Mouse (Mus musculus): ENCODE data around the gene Gm29797.

Gene Gm29797

DNA sequence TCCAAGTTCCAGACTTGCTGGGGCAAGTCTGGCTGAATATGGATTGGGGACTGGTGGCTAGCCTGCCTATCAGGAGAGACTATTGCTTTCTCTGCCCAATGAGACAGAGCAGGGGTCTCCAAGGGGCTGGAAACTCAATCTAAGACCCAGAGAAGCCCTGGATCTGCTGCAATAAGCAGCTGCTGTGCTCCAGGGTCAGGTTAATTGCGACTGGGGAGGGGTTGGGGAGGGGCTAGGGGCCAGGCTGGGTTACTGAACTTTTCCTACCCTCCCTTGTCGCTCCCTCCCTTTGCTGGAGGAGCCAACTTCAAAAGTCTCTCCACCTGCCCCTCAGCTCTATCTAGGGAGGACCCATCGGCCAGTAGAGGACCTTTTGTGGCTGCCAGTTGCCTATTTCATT lies at the start of gene Gm29797:
Gm29797 (plus strand) TSS at position 301 of the 400 bp plus-strand sequence.
- DNase-seq = no peak

DNA sequence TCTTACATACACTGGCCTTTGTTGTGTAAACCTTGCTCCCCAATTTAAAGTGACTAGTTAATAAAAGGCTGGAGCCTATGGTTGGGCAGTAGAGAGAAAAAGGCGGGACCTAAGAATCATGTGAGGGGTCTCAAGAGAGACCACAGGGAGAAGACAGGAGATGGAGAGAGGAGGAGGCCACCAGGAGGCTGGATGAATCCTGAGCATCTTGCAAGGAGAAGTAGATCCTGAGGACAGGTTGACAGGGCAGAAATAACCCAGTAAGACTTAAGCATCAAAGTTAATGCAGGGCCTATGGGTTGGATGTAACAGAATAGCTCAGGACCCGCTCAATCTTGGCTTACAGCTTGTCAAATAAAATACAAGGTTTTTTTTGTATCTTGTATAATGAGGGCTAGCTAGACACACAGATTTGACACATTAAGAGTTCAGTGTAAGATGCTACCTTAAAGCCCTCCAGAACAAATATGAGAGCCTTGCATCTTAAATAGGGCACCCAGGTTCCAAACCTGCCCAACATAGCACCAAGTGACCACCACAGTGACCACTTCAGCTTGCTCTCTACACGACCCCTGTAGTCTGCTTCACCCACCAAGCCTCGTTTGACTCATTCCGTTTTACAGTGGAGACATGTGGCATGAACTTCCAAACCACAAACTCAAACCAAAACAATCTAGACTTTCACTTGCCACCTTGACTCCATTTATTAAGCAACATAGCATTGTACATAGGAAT lies 37.9 kb upstream of the Gm29797 start:
- no peak for DNase-seq

DNA sequence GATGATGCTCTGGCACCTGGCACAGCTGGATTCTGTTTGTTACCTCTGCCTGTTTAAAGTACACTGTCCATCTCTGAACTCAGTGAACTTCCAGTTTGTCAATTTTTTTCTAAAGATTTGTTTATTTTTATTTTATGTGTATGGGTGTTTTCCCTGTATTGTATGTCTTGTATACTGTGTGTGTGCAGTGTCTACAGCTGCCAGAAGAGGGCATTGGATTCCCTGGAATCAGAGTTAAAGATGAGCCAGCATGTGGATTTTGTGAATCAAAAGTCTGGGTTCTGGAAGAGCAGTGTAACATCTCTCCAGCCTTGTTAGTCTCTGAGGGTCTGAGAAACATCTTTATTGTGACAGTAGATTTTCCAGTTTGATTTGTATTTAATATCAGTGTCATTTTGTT lies 33.4 kb upstream of the Gm29797 start:
- DNase-seq = peak; percentile 25 to 41

DNA sequence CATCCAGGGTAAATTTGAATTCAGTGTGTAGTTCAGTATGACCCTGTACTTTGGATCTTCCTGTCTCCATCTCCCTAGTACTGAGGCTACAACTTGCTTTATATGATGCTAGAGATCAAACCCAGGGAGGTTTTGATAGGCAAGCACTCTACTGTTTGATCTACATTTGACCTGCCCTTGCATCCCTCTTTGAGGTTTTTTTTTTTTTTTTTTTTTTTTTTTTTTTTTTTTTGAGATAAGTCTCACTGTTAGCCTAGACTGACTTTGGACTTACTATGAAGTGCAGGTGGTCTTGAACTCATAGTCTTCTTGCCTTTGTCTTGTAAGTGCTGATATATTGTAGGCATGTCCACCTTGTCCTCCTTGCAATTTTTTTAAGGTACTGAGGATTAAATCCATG lies 28.4 kb upstream of the Gm29797 start:
- no peak for DNase-seq

DNA sequence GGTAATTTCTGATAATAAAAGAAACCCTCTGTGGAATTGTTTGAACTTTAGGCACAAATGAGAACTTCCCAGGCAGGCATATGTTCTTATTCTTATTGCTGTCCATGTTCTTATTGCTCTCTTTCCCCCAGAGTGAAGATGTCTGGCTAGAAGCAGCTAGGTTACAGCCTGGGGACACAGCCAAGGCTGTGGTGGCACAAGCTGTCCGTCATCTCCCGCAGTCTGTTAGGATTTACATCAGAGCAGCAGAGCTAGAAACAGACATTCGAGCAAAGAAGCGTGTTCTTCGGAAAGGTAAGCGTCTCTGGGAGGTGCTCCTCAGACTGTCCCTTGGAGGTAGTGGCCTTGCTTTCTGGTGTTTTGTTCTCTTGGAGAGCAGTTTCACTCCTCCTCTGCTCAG lies 24.2 kb upstream of the Gm29797 start:
- DNase-seq = peak; percentile 60 to 75

DNA sequence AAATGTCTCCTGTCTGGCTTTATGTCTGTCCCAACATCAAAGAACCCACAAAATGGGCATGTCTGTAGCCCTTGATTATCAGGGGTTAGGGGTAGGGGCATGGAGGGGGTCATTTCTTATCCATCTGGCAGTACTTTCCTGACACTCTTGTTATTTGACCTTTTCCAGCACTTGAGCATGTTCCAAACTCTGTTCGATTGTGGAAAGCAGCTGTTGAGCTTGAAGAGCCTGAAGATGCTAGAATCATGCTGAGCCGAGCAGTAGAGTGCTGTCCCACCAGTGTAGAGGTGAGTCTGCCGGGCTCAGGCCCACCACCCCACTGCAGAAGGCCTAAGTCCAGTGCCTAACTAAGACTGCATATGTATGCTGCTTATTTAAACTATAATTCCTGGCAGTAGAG lies 21.0 kb upstream of the Gm29797 start:
- DNase-seq = no peak

DNA sequence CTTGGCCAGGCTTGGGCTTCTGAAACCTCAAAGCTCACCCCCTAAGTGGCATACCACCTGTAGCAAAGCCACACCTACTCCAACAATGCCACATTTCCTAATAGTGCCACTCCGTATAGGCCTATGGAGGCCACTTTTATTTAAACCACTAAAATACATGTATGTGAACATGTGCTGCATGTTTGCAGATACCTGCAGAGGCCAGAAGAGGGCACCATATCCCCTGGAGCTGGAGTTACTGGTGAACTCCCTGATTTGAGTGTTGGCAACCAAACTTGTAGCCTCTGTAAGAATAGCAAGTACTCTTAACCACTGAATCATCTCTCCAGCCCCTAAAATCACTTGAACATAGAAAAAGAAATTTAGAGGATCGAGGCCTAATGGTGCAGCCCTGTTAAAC lies 12.5 kb upstream of the Gm29797 start:
- peak in 1 of 2 experiments; percentile 39 for DNase-seq

DNA sequence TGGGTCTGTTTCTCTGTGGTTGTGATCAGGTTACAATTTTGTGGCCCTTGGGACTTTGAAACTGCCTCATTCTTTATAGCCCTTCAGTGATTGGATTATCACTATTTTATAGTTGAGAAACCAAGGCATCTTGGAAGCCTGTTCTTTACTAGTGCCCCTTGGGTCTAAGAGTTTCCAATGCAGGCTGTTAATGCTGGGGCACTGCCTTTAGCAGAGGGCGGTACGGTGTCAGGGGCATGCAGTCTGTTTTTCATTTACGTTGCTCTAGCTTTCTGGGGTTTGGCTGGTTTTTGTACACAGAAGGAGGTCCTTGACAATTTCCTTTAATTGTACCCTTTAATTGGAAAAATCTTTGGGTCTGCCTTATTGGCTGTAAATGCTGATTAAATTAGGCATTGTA lies 11.2 kb upstream of the Gm29797 start:
- DNase-seq = no peak

DNA sequence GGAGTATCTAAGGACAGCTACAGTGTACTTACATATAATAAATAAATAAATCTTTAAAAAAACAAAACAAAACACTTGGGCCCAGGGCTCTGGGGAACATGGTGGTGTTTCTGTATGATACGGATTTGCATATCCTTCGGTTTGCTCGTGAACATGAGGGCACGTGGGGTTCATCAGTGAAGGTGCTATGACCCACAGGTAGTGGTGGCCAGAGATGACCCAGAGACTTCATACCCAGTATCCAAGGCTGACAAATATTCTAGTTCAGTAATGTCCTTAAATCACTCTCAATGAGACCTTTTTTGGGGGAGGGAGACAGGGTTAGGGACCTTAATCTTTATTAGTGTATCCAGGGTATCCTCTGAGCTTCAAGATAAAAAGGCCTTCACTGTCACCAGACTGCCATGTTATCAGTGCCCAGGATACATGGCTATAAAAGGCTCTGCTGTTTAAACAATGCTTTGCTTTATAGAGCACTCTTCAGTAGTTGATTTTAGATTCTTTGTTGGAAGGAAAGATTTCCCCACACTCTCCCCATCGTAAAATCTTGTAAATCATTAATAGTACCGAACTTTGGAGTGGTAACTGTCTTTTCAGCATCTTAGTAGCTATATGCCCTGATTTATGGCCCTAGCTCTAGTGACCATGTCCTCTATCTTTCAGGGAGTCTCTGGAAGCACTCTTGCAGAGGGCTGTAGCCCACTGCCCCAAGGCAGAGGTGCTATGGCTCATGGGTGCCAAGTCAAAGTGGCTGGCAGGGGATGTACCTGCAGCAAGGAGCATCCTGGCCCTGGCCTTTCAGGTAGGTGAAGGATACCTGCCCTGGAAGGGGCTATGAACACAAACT lies 10.0 kb upstream of the Gm29797 start:
- DNase-seq = no peak

DNA sequence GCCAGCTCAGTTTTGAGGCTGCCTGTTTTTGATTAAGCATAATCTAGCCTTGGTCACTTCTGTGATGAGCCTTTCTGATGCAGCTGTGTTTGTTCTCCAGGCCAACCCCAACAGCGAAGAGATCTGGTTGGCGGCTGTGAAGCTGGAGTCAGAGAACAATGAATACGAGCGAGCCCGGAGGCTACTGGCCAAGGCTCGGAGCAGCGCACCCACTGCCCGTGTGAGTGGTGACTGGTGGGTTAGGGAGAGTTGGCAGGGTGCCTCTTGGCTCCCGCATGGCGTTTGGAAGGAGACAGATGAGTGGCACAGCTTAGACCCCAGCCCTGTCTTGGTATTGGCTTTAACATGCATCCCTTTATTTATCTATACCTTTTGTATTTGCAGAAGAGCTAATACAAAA lies 7.9 kb upstream of the Gm29797 start:
- DNase-seq = no peak

DNA sequence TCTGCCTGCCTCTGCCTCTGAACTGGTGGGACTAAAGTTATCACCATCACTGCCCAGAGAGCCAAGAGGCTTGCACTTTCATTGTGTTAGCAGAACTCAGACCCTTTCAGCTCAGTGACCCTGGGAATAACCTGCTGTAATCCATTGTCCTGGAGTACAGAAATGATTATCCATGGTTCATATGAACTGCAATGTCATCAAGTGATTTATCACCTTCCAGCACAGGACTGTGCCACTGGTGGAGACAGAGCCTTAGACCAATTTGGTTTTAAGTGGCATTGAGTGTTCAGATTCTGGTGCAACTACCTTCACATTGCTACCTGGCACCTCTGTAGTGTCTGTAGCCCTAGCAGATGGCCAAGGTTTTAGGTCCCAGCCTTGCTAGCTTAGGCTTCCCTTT lies 3.8 kb upstream of the Gm29797 start:
- DNase-seq = no peak

DNA sequence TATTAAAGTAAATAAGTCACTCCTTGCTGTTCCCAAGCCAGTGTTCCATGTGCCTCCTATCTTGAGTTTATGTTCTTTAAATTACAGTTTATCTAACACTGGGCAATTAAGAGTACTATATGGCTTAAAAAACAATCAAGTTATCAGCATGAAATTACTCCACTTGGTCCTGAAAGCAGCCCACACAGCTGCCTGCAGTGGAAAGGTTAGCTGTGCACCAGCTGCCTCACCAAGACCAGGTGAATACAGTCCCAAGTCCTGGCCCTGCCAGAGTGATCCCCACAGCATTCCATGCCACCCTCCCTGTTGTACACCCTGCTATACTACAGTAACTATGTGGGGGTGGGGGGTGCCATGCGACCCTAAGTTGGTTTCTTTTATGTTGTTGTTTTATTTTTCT lies 3.3 kb upstream of the Gm29797 start:
- no peak for DNase-seq

DNA sequence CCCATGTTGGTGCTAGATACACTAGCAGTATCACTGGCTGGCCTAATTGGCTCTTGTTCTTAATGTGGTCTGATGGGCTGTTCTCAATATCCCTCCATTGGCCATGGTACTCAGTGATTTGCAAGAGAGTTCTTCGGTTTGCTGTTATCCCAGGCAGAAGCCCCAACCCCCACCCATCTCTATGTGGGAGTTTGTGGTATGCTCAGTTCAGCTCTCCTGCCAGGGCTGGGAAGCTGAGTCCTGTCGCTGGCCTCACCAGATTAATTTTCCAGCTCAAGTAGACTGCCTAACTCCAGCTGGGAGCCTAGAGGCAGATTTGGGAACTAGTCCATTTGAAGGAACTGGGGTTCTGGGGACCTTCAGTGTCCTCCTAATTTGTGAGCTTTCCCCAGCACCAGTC lies 607 bp downstream of the Gm29797 start:
- no peak for DNase-seq

DNA sequence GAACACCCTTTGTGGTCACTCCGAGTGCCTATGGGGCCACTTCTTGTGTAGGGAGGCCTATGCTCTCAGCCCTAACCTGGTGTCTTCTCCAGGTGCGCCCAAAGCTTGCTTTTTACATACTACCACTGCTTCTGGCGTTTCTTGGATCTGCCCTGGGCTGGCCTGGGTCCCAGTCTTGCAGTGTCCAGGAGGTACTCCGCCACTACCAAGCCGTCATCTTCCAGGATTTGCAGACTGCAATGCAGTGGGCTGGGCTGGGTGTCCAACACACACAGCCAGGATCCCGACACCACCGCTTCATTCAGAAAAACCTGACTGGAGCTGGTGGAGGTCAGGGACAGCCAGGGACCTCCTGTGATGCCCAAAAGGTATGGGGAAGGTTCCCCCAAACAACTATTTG lies 1.7 kb downstream of the Gm29797 start:
- no peak for DNase-seq

DNA sequence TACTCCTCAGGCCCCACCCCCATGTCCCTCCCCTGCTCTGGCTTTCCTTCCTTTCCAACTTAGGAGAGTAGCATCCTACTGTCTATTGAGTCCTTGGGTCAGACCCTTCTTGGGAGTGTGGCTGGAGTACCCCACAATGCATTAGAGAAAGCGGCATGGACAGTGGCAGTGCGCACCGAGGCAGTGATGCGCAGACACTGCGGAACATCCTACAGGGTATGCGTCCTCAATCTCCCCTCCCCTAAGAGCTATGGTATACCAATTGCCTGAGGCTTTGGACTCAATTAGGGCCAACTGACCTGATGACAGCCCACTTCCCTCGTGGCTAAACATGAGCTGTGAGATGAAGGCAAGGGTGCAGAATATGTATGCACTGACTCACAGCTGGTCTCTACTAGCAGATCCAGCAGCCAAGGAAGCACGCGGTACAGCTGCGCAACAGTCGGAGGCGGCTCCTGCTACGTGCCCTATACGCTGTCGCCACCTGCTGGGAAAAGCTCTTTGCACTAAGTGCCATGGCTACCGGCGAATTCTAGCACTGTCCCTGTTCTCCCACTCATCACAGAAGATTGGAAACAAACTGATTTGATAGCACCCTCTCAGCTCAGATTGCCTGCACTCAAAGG lies 2.2 kb downstream of the Gm29797 start:
- peak in 1 of 2 experiments; percentile 34 for DNase-seq

DNA sequence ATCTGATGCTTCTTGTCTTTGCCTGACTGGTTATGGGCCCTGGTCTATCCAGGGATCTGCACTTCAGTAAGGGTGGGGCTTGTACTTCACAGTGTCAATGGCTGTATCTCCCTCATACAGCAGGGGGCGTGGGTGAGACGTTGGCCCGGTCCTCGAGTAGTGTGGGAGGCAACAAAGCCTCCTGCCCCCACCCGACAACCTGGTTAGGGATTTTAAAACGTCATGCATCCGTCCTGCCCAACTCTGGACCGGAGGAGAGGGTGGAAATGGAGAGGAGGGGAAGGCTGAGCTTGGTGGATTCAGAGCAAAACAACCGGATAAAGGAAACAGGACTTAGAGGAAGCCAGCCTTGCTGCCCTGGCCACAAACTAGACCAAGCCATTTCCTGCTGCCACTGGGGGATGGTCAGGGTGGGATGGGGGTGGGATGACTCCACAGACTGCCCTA lies 2.8 kb downstream of the Gm29797 start:
- DNase-seq = peak; percentile 80 to 82

DNA sequence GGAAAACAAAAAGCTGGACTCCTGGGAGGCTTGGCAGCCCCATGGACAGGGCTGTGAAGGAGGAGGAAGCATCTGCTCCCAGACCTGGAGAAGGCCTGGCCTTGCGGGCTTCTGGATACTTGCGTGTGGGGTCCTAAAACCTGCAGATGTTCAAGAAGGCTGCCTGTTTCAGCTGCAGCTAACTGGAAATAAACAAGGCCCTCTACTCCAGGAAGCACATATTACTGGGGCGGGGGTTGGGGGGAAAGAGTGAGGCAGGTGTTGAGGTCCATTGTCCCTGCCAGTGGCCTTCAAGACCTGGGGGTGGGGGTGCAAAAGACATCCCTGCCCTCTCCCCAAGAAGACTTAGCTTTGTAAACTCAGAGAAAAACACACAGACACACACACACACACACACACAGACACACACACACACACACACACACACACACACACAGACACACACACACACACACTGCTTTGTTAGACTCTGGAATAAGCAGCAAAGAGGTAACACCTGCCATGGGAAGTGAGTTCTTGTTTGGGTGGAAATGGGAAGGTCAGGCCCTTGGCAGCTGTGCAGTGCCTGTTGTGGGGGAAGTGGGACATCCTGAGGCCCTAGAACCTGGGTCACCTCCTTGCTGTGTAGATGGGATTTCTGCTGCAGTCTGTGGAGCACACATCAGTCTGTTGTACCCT lies 5.9 kb downstream of the Gm29797 start:
- DNase-seq = no peak

DNA sequence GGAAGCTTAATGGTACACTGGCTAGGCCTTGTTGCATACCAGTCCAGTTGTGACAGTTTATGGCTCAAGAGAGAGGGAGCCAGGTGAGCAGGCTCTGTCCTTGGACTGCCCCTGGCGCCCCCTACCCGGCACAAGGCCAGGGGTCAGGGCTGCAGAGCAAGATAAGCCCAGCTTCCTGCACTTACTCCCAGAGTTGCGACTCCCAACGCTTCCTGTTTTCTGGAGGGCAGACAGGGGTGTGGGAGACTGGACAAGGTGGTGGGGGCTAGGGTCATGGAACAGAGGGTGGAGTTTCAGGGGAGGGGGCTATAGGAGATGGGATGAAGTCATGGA lies 6.4 kb downstream of the Gm29797 start:
- DNase-seq = no peak

DNA sequence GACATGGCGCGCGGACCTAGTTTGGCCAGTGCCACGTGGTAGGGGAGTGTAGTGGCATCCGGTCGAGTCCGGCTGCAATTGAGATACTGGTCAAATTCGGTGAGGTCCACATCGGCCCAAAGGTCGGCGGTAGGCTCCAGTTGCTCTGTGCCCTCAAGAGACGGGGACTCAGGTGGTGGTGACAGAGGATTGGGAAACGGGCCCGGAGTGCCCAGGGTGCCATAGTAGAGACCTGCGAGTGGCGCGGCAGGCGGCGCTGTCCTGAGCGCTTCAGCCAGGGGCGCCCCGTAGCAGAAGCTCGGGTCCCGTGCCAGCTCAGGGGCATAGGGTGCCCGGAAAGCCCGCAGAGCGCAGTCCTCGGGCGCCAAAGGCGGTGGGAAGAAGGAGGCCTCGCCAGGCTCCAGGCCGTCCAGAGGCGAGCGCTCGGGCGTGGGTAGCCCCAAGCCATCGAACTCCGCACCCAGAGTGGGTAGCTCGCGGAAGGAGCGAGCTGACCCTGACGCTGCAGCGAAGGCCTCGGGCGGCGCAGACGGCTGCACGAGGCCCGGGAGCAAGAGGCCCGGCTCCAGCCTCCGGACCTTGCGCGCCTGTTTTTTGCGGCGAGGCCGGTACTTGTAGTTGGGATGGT lies 13.6 kb downstream of the Gm29797 start:
- no peak for DNase-seq

DNA sequence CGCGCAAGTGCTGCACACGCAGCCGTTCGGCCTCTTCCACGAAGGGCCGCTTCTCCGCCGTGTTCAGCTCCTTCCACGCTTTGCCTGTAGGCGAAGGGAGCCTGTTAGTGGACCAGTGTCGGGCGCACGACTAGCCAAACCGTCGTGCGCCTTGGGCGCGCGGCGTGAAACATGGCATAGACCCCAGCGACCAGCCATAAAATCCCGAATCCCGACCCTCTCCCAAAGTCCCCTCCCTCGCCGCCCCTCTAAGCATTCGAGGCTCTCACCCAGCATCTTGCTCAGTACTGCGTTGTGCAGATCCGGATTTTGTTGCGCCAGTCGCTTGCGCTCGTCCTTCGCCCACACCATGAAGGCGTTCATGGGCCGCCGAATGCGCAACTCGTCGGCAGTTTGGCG lies 14.1 kb downstream of the Gm29797 start:
- no peak for DNase-seq

DNA sequence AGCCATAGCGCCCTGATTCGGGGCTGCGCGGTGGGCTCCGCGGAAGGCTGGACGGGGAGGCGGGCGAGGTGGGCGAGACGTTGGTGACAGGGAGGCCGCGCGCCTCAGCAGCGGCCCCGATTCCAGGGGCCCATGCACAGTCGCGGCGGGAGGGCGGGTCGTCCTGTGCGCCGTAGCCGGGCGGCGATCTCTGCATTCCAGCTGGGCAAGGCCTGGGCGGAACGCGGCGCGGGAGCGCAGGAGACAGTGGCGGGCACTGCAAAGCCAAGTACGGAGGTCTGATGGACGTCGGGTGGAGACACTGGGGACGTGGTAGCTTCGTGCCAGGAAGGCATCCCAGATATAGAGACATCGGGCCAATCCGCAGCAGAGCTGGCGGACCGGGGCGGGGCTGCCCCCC lies 14.5 kb downstream of the Gm29797 start, which contains the start of gene Sox18:
Sox18 (minus strand) TSS at position 315 of the 400 bp plus-strand sequence.
- DNase-seq = no peak

DNA sequence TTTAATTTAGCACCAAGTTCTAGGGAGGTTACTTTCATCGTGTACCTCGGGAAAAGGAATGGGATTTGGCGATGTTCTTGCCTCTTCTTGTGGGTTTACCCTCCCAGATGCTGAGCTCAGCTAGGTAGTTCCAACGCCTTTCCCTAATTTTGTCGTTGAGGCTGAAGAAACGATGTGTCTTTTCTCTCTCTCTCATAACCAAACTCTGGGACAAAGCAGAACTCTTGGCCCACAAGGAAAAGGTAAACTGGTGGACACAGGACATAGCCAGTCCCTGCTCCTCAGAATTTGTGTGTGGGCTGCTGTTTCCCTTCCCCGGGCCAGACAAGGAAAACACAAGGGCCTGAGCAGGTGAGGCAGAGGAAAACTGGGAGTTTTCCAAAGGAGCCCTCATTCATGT lies 15.2 kb downstream of the Gm29797 start:
- DNase-seq = no peak

DNA sequence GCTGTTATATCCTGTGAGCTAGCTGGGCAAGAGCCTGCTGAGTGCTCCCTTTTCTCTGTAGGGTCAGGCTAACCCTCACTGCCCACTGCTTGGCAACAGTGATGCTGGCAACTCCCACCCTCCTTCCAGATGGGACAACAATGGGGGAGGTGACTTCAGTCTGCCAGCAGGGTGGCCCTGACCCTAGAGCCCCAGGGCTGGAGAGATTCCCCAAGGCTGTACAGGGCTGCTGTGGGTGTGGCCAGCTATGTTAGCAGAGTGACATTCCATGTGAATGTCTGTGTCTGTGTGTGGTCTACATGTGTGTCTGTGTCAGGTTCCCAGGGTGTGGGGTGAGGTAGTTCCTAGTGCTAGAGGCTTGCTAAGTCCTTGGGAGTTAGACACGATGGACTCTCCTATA lies 16.7 kb downstream of the Gm29797 start:
- no peak for DNase-seq

All from cerebellum, adult 18-20 months (tissue).